Mouse (Mus musculus) cerebellum, adult 2 months (tissue): ENCODE results near the gene Vipr1.
A peak's percentile ranks its signal among the peaks of the same experiment; 100 is the strongest.

Experiments used
- CTCF ChIP-seq: fragments of 200-500 bp; IDR thresholded peaks from 2 replicates; pipeline ENCODE4 v1.5.1; 2011; ENCODE audit warnings: low read depth, mild to moderate bottlenecking, control low read depth, low read length, moderate library complexity, borderline replicate concordance; ENCODE audit not compliant: insufficient read depth
- POLR2A ChIP-seq: fragments of 200-500 bp; IDR thresholded peaks from 2 replicates; pipeline ENCODE4 v1.6.1; 2011; ENCODE audit warnings: low read length, control low read depth, borderline replicate concordance; ENCODE audit not compliant: insufficient read depth

DNA sequence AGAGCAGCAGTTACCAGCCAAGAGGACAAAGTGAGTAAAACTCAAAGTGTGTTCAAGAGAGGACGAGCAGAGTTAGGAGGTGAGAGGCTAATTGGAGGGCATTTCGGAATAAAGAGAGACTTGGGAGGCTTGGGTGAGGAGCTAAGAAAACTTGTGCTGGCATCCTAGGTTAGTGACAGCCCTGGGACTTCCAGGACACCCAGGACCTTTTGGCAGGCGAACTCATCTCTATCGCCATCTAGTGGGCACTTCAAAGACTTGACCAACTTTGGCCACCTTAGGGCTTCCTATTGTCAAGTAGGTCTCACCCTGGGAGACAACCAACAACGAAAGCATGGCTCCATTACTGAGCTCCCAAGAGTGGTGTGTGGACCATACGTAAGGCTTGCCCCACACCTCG is 28.8 kb downstream of the Vipr1 start:
- TF ChIP-seq POLR2A (no peak), CTCF (peak; percentile 79)
